Mouse (Mus musculus) testis, adult 2 months (tissue): ENCODE measurements around the gene Nup107. TPM values are rescaled to one million over a fixed set of nuclear protein-coding genes. Genes with fewer than 3 reads are reported as not detected.

Source experiments
- H3K27ac ChIP-seq: fragments of 200-500 bp; 2 replicates; pipeline ENCODE4 v1.5.1; 2012; ENCODE audit warnings: low read depth, low read length; ENCODE audit not compliant: control insufficient read depth, insufficient read depth
- H3K27me3 ChIP-seq: fragments of 200-500 bp; 2 replicates; pipeline ENCODE4 v1.6.1; 2012; ENCODE audit warnings: mild to moderate bottlenecking, low read length, moderate library complexity; ENCODE audit not compliant: control insufficient read depth, insufficient read depth
- H3K36me3 ChIP-seq: fragments of 200-500 bp; 2 replicates; pipeline ENCODE4 v1.6.1; 2012; ENCODE audit warnings: mild to moderate bottlenecking, low read length; ENCODE audit not compliant: control insufficient read depth, insufficient read depth
- H3K4me1 ChIP-seq: fragments of 200-500 bp; 2 replicates; pipeline ENCODE4 v1.6.1; 2012; ENCODE audit warnings: low read length; ENCODE audit not compliant: control insufficient read depth, insufficient read depth
- H3K4me3 ChIP-seq: fragments of 200-500 bp; 2 replicates; pipeline ENCODE4 v1.5.1; 2012; ENCODE audit warnings: low read depth, mild to moderate bottlenecking, low read length, moderate library complexity, mixed read lengths; ENCODE audit not compliant: control insufficient read depth
- CTCF ChIP-seq: fragments of 200-500 bp; IDR thresholded peaks from 2 replicates; pipeline ENCODE4 v1.5.1; 2012; ENCODE audit warnings: low read depth, mild to moderate bottlenecking, inconsistent platforms, low read length, moderate library complexity; ENCODE audit not compliant: control insufficient read depth, insufficient read depth, insufficient replicate concordance
- POLR2A ChIP-seq: fragments of 200-500 bp; IDR thresholded peaks from 2 replicates; pipeline ENCODE4 v1.6.1; 2012; ENCODE audit warnings: low read depth, mild to moderate bottlenecking, inconsistent platforms, low read length, moderate library complexity; ENCODE audit not compliant: control insufficient read depth
- polyA plus RNA-seq: library from polyadenylated mRNA; depleted of rRNA; stranded (reverse); fragments of >200 nt; gene quantifications from 2 replicates; pipeline ENCODE4 v1.2.3, GENCODE M21; 2012; rRNA removed

Nup107 gene
- polyA plus RNA-seq, 1 experiment: 16.8 TPM

GRCm38 (mm10) chr10:117701034-117701829 is 91.3 kb downstream of the Nup107 start:
- TF ChIP-seq POLR2A (no peak), CTCF (no peak)
- Histone ChIP-seq H3K36me3 (peaks cover 1% of the 10 kb centered on the region; the same call in 1 of the 2 replicates), H3K27me3 (no peaks in the 10 kb centered on the region), H3K4me1 (no peaks in the 10 kb centered on the region), H3K27ac (no peak overlapping the region), H3K4me3 (no peak overlapping the region)

Other genes starting within 250 kb of the Nup107 start
- 0.77 and 2.5 TPM in 2 replicates for gene Cpm, start 163.2 kb downstream of the Nup107 start, polyA plus RNA-seq
- gene Mdm2, start 81.9 kb downstream of the Nup107 start, polyA plus RNA-seq: 95.4 and 99.3 TPM in 2 replicates
- gene Slc35e3, start 46.3 kb downstream of the Nup107 start, polyA plus RNA-seq: 2.3 and 2.7 TPM in 2 replicates
- gene Rap1b, start 53.3 kb upstream of the Nup107 start, polyA plus RNA-seq: 9.6 and 13.8 TPM in 2 replicates